Mouse (Mus musculus) E14TG2a.4 (cell line): ENCODE measurements around the gene Adgrf3.

ENCODE experiments used
- CTCF ChIP-seq: conservative IDR thresholded peaks from 2 replicates; pipeline ENCODE4 v1.5.1; 2014; ENCODE audit warnings: low read length
- NANOG ChIP-seq: IDR thresholded peaks from 2 replicates; pipeline ENCODE4 v1.6.1; 2014; ENCODE audit warnings: borderline replicate concordance, low read length, mixed read lengths
- POU5F1 ChIP-seq: IDR thresholded peaks from 2 replicates; pipeline ENCODE4 v1.6.1; 2014; ENCODE audit warnings: low read length, borderline replicate concordance

DNA sequence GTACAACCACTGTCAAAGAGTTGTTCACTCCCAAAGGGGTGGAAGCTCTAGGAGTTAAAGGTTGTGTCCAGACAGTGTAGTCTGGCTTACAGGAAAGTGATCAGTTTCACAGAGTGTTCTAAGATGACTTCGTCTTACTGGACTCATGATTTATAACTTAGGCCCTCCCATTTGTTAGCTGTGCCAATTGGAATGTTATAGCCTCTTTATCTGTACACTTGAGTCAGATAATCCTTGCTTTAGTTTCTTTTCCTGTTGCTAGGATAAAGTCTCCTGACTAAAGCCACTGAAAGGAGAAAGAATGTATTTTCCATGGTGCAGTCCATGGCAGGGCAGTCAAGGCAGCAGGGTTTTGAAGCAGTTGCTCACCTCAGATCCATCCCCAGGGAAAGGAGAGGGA, 36.9 kb upstream of the Adgrf3 start:
- TF ChIP-seq POU5F1 (no peak), CTCF (no peak), NANOG (no peak)
